Mouse (Mus musculus): ENCODE measurements around the gene Mad2l1. TPM values are rescaled to one million over a fixed set of nuclear protein-coding genes. Genes with fewer than 3 reads are reported as not detected.

Mad2l1 gene
- polyA plus RNA-seq (2012; rRNA removed): 7.6 and 8.6 TPM in 2 replicates

GRCm38 (mm10) chr6:66535028-66535862 is at the start of gene Mad2l1:
Mad2l1 (plus strand) TSS chr6:66535390.
- peak; percentile 82 for DNase-seq (ENCODE audit: low spot score)

DNA sequence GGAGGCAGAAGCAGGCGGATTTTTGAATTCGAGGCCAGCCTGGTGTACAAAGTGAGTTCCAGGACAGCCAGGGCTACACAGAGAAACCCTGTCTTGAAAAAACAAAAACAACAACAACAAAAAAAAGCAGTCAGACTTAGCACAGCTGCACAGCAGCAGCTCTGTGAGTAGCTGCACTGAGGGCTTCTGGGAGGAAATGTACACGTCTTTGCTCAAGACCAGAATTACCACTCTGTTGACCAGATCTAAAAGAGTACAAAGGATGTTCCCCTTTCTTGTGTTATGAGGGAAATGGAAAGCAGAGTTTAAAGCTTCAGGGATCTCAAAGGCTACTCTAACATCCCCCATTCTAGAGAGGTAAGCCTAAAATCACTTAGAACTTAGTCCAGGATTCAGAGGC is 41.5 kb upstream of the Mad2l1 start:
- DNase-seq (ENCODE audit: low spot score): no peak

DNA sequence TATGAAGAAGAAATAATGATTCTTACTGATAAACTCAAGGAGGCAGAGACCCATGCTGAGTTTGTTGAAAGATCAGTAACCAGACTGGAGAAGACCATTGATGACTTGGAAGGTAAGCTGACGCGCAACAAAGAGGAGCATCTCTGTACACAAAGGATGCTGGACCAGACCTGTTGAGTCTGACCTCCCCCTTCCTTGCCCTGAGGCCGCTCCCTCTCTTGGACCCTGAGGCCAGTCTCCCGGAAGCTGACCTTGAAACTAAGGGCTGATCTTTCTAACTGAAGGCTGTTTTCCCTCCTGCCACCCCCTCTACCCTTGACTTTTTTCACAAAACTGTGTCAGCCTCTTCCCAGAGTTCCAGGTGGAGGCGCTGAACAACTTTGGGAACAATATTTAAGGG is 18.8 kb upstream of the Mad2l1 start:
- no peak for DNase-seq (ENCODE audit: low spot score)

- no peak for DNase-seq (ENCODE audit: low spot score)
Measured at GRCm38 (mm10) chr6:66528386-66528785, 6.8 kb upstream of the Mad2l1 start.

- no peak for DNase-seq (ENCODE audit: low spot score)
Measured at GRCm38 (mm10) chr6:66533241-66533640, 1.9 kb upstream of the Mad2l1 start.

- no peak for DNase-seq (ENCODE audit: low spot score)
Measured at GRCm38 (mm10) chr6:66534366-66534941, 736 bp upstream of the Mad2l1 start.

- no peak for DNase-seq (ENCODE audit: low spot score)
Measured at GRCm38 (mm10) chr6:66535966-66536365, 776 bp downstream of the Mad2l1 start.

DNA sequence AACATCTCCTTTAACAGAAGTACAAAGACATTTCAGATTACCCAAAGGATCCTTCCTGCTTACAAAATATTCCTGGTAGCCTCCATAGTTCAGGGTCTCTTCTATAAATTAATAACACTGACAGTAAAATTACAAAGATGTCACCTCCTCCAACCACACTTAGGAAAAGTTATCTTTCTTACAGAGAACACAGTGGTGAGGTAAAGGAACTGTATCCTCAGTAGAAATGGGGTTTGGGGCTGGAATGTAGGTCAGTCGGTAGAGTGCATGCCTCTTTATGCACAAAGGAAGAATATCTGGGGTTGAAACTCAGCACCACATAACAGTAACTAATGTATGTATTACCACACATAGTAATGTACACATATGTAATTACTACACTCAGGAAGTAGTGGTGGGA is 24.8 kb downstream of the Mad2l1 start, which contains the start of gene Vmn1r32:
Gene Vmn1r32 (minus strand): TSS at position 101 of the 400 bp plus-strand sequence.
- DNase-seq (ENCODE audit: low spot score): no peak

- DNase-seq (ENCODE audit: low spot score): no peak
Measured at GRCm38 (mm10) chr6:66595804-66596203, 60.6 kb downstream of the Mad2l1 start.

Other genes with a start within 250 kb of the Mad2l1 start
- 0.03 TPM in 1 of 2 replicates, not detected in the other for gene Vmn1r32, start 24.7 kb downstream of the Mad2l1 start, polyA plus RNA-seq (2012; rRNA removed)
- gene Vmn1r33, start 82.9 kb downstream of the Mad2l1 start, polyA plus RNA-seq (2012; rRNA removed): not detected in 2 replicates
- gene Vmn1r34, start 108.5 kb downstream of the Mad2l1 start, polyA plus RNA-seq (2012; rRNA removed): not detected in 2 replicates
- not detected in 2 replicates for gene Vmn1r35, start 150.5 kb downstream of the Mad2l1 start, polyA plus RNA-seq (2012; rRNA removed)
- not detected in 2 replicates for gene Vmn1r36, start 183.8 kb downstream of the Mad2l1 start, polyA plus RNA-seq (2012; rRNA removed)
- not detected in 2 replicates for gene Vmn1r37, start 194.0 kb downstream of the Mad2l1 start, polyA plus RNA-seq (2012; rRNA removed)
- not detected in 2 replicates for gene Vmn1r38, start 247.2 kb downstream of the Mad2l1 start, polyA plus RNA-seq (2012; rRNA removed)